Mouse (Mus musculus) liver, embryonic 16.5 days (tissue): ENCODE data around the gene Rnf169. TPM values are rescaled to one million over a fixed set of nuclear protein-coding genes. Genes with fewer than 3 reads are reported as not detected.
A peak's percentile ranks its signal among the peaks of the same experiment; 100 is the strongest.

Source experiments
- ATAC-seq: fragments of 200-750 bp; cut with Nextera tagmentation; 2 replicates; pipeline ENCODE4 v1.8.0; 2017; ENCODE audit warnings: low read depth, mild to moderate bottlenecking, moderate number of reproducible peaks, moderate library complexity
- H3K27ac ChIP-seq: fragments of 300-500 bp; sonication (generic); 2 replicates; pipeline ENCODE4 v1.5.1; 2014; ENCODE audit warnings: mild to moderate bottlenecking, low read length
- H3K27me3 ChIP-seq: fragments of 300-500 bp; sonication (generic); 2 replicates; pipeline ENCODE4 v1.6.1; 2014; ENCODE audit warnings: low read depth, low read length, mixed read lengths; ENCODE audit not compliant: control insufficient read depth, insufficient read depth
- H3K36me3 ChIP-seq: fragments of 300-500 bp; sonication (generic); 2 replicates; pipeline ENCODE4 v1.6.1; 2014; ENCODE audit warnings: mild to moderate bottlenecking; ENCODE audit not compliant: control insufficient read depth, insufficient read depth
- H3K4me1 ChIP-seq: fragments of 300-500 bp; sonication (generic); 2 replicates; pipeline ENCODE4 v1.6.1; 2014; ENCODE audit warnings: low read depth, low read length, mixed read lengths; ENCODE audit not compliant: control insufficient read depth
- H3K4me2 ChIP-seq: fragments of 300-500 bp; sonication (generic); 2 replicates; pipeline ENCODE4 v1.6.1; 2014; ENCODE audit warnings: low read depth, low read length, mixed read lengths
- H3K4me3 ChIP-seq: fragments of 300-500 bp; sonication (generic); 2 replicates; pipeline ENCODE4 v1.5.1; 2014; ENCODE audit warnings: low read depth, mild to moderate bottlenecking, low read length
- H3K9ac ChIP-seq: fragments of 300-500 bp; sonication (generic); 2 replicates; pipeline ENCODE4 v1.6.1; 2014; ENCODE audit warnings: low read depth, low read length
- H3K9me3 ChIP-seq: fragments of 300-500 bp; sonication (generic); replicated peaks from 2 replicates; pipeline ENCODE4 v1.6.1; 2016; ENCODE audit warnings: low read length; ENCODE audit not compliant: control insufficient read depth
- WGBS: fragments of 180-500 bp; shearing (Covaris S2); extraction: QIAGEN DNeasy Blood & Tissue Kit; methylation state at CpG from one replicate; pipeline ENCODE4 v1.1.7; 2014; ENCODE audit not compliant: insufficient replicate concordance; 5-methylcytosine and 5-hydroxymethylcytosine counted together
- polyA plus RNA-seq: library from polyadenylated mRNA; unstranded; fragments of >200 nt; fragmentation: Nextera tagmentation; extraction: Ambion mirVana; gene quantifications from 2 replicates; pipeline ENCODE4 v1.2.1, GENCODE M21; 2015

Rnf169 gene
- polyA plus RNA-seq, 1 experiment from 2014 or later: 1.5 TPM

- Histone ChIP-seq H3K27me3 (no peaks in the 10 kb centered on the region), H3K36me3 (peaks cover 19% of the 10 kb centered on the region), H3K9ac (no peak overlapping the region), H3K4me1 (no peaks in the 10 kb centered on the region), H3K27ac (no peak overlapping the region), H3K9me3 (no peaks in the 10 kb centered on the region), H3K4me2 (no peak overlapping the region), H3K4me3 (no peak overlapping the region)
- 92% methylated on average over 3 of the region's 3 CpGs for WGBS
- no peak for ATAC-seq
Measured at GRCm38 (mm10) chr7:99944520-99944919, 35.7 kb downstream of the Rnf169 start.

- Histone ChIP-seq H3K27ac (no peak overlapping the region), H3K9me3 (no peaks in the 10 kb centered on the region), H3K4me2 (no peak overlapping the region), H3K36me3 (peaks cover 10% of the 10 kb centered on the region), H3K4me3 (no peak overlapping the region), H3K4me1 (no peaks in the 10 kb centered on the region), H3K27me3 (no peaks in the 10 kb centered on the region), H3K9ac (no peak overlapping the region)
- WGBS: 100% methylated on average over 1 of the region's 1 CpGs
- ATAC-seq: no peak
Measured at GRCm38 (mm10) chr7:99940669-99941068, 39.6 kb downstream of the Rnf169 start.

- H3K9me3 ChIP-seq: no peaks in the 10 kb centered on the region
- peaks cover 24% of the 10 kb centered on the region for H3K36me3 ChIP-seq
- WGBS: 78% methylated on average over 1 of the region's 1 CpGs
- H3K4me3 ChIP-seq: no peak overlapping the region
- no peak overlapping the region for H3K9ac ChIP-seq
- H3K4me1 ChIP-seq: no peaks in the 10 kb centered on the region
- no peak overlapping the region for H3K4me2 ChIP-seq
- no peak overlapping the region for H3K27ac ChIP-seq
- ATAC-seq: no peak
- no peaks in the 10 kb centered on the region for H3K27me3 ChIP-seq
Measured at GRCm38 (mm10) chr7:99935758-99936157, 44.5 kb downstream of the Rnf169 start.

DNA sequence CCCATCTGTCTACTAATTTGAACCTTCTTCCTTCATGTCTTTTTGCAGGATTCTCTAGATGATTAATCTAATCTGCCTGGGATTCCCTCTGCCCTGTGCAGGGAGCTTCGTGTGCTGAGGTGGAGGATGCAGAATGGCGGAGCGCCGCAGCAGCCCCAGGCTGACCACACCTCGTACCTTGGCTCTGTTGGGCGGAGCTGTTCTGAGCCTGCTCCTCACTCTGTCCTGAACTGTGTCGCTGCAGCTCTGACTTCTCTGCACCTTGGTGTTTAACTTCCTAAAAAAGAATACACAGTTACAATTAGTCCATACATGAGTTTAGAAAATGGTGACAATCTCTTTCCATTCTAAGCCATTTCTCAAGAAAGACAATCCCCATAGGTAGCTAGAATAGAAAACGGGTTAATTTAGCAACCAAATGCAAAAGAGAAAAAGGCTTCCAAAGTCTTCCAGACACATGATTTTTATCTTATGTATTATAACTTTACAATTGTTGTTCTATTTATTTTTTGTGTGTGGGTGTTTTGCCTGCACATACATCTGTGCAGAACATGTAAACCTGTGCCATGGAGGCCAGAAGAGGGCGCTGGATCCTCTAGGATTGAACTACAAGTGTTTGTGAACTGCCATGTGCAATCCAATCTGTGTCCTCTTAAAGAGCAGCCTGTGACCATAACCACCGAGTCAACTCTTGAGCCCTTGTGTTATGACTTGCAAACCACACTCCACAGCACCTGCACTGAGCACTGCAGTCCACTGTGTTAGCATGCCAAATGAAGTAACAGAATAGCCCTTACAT, 53.1 kb downstream of the Rnf169 start:
- Histone ChIP-seq H3K9me3 (no peaks in the 10 kb centered on the region), H3K36me3 (peaks cover 24% of the 10 kb centered on the region)
- WGBS: 69% methylated on average over 10 of the region's 10 CpGs

GRCm38 (mm10) chr7:99920416-99920815, 59.8 kb downstream of the Rnf169 start:
- 51% methylated on average over 2 of the region's 2 CpGs for WGBS
- H3K4me3 ChIP-seq: no peak overlapping the region
- ATAC-seq: no peak
- no peaks in the 10 kb centered on the region; the same call in 1 of the 2 replicates for H3K4me1 ChIP-seq
- H3K9ac ChIP-seq: no peak overlapping the region
- H3K36me3 ChIP-seq: peaks cover 6% of the 10 kb centered on the region
- no peak overlapping the region for H3K4me2 ChIP-seq
- H3K27ac ChIP-seq: no peak overlapping the region
- no peaks in the 10 kb centered on the region for H3K9me3 ChIP-seq
- peaks cover 19% of the 10 kb centered on the region for H3K27me3 ChIP-seq

More for the DNA sequence above, 53.1 kb downstream of the Rnf169 start:
- no peak overlapping the region for H3K4me2 ChIP-seq
- H3K27me3 ChIP-seq: no peaks in the 10 kb centered on the region
- ATAC-seq: no peak
- H3K4me3 ChIP-seq: no peak overlapping the region
- no peak overlapping the region for H3K27ac ChIP-seq
- no peak overlapping the region for H3K9ac ChIP-seq
- no peaks in the 10 kb centered on the region for H3K4me1 ChIP-seq

GRCm38 (mm10) chr7:99919971-99920370, 60.3 kb downstream of the Rnf169 start:
- Histone ChIP-seq H3K27ac (no peak overlapping the region), H3K4me1 (no peaks in the 10 kb centered on the region; the same call in 1 of the 2 replicates), H3K4me2 (no peak overlapping the region), H3K9ac (no peak overlapping the region), H3K4me3 (no peak overlapping the region), H3K9me3 (no peaks in the 10 kb centered on the region), H3K36me3 (peaks cover 1% of the 10 kb centered on the region; the same call in 1 of the 2 replicates), H3K27me3 (peaks cover 19% of the 10 kb centered on the region)
- ATAC-seq: no peak
- 71% methylated on average over 6 of the region's 6 CpGs for WGBS

GRCm38 (mm10) chr7:99919164-99919563, 61.1 kb downstream of the Rnf169 start:
- H3K27me3 ChIP-seq: peaks cover 19% of the 10 kb centered on the region
- H3K4me3 ChIP-seq: no peak overlapping the region
- H3K9ac ChIP-seq: no peak overlapping the region
- H3K36me3 ChIP-seq: no peaks in the 10 kb centered on the region
- 59% methylated on average over 2 of the region's 2 CpGs for WGBS
- H3K4me2 ChIP-seq: no peak overlapping the region
- no peak overlapping the region for H3K27ac ChIP-seq
- H3K9me3 ChIP-seq: no peaks in the 10 kb centered on the region
- no peaks in the 10 kb centered on the region; the same call in 1 of the 2 replicates for H3K4me1 ChIP-seq
- no peak for ATAC-seq

GRCm38 (mm10) chr7:99917320-99917844, 62.9 kb downstream of the Rnf169 start:
- H3K9me3 ChIP-seq: no peaks in the 10 kb centered on the region
- WGBS: 2% methylated on average over 36 of the region's 36 CpGs
- peak overlapping the region; percentile 47 for H3K4me2 ChIP-seq
- H3K4me3 ChIP-seq: peak overlapping the region; percentile 29
- no peaks in the 10 kb centered on the region for H3K36me3 ChIP-seq
- no peak overlapping the region for H3K27ac ChIP-seq
- peaks cover 19% of the 10 kb centered on the region for H3K27me3 ChIP-seq
- H3K4me1 ChIP-seq: no peaks in the 10 kb centered on the region; the same call in 1 of the 2 replicates
- no peak for ATAC-seq
- no peak overlapping the region for H3K9ac ChIP-seq

GRCm38 (mm10) chr7:99916741-99917319, 63.4 kb downstream of the Rnf169 start:
- Histone ChIP-seq H3K9ac (no peak overlapping the region), H3K36me3 (no peaks in the 10 kb centered on the region), H3K27ac (no peak overlapping the region), H3K4me1 (no peaks in the 10 kb centered on the region; the same call in 1 of the 2 replicates), H3K4me3 (peak overlapping the region; percentile 29), H3K9me3 (no peaks in the 10 kb centered on the region), H3K4me2 (peak overlapping the region; percentile 47), H3K27me3 (peaks cover 19% of the 10 kb centered on the region)
- 7% methylated on average over 22 of the region's 22 CpGs for WGBS
- ATAC-seq: no peak
